Mouse (Mus musculus) lung, embryonic 14.5 days (tissue): ENCODE data around the gene Ptprs. TPM values are rescaled to one million over a fixed set of nuclear protein-coding genes. Genes with fewer than 3 reads are reported as not detected.

Experiments
- ATAC-seq: fragments of 200-750 bp; cut with Nextera tagmentation; 2 replicates; pipeline ENCODE4 v1.8.0; 2017; ENCODE audit warnings: mild to moderate bottlenecking, moderate TSS enrichment, moderate library complexity; ENCODE audit not compliant: insufficient read depth
- DNase-seq: peaks from one replicate; pipeline ENCODE4 v3.0.0-alpha.2; 2015
- H3K27ac ChIP-seq: fragments of 300-500 bp; sonication (generic); 2 replicates; pipeline ENCODE4 v1.5.1; 2014; ENCODE audit warnings: low read depth, mild to moderate bottlenecking, moderate library complexity
- H3K27me3 ChIP-seq: fragments of 300-500 bp; sonication (generic); 2 replicates; pipeline ENCODE4 v1.6.1; 2014; ENCODE audit warnings: low read length, control low read depth; ENCODE audit not compliant: insufficient read depth
- H3K36me3 ChIP-seq: fragments of 300-500 bp; sonication (generic); 2 replicates; pipeline ENCODE4 v1.6.1; 2014; ENCODE audit warnings: control low read depth; ENCODE audit not compliant: insufficient read depth
- H3K4me1 ChIP-seq: fragments of 300-500 bp; sonication (generic); 2 replicates; pipeline ENCODE4 v1.6.1; 2014; ENCODE audit warnings: antibody characterized with exemption, control low read depth; ENCODE audit not compliant: insufficient read depth
- H3K4me2 ChIP-seq: fragments of 300-500 bp; sonication (generic); 2 replicates; pipeline ENCODE4 v1.6.1; 2014; ENCODE audit warnings: mild to moderate bottlenecking
- H3K4me3 ChIP-seq: fragments of 300-500 bp; sonication (generic); 2 replicates; pipeline ENCODE4 v1.5.1; 2014; ENCODE audit warnings: low read depth, low read length
- H3K9ac ChIP-seq: fragments of 300-500 bp; sonication (generic); 2 replicates; pipeline ENCODE4 v1.6.1; 2014
- H3K9me3 ChIP-seq: fragments of 300-500 bp; sonication (generic); 2 replicates; pipeline ENCODE4 v1.6.1; 2016; ENCODE audit warnings: low read depth, low read length, control low read depth
- CTCF ChIP-seq: IDR thresholded peaks from 2 replicates; pipeline ENCODE4 v1.5.1; 2016; ENCODE audit warnings: antibody characterized with exemption, low read depth
- WGBS: fragments of 180-500 bp; shearing (Covaris S2); extraction: QIAGEN DNeasy Blood & Tissue Kit; methylation state at CpG from one replicate; pipeline ENCODE4 v1.1.7; 2014; 5-methylcytosine and 5-hydroxymethylcytosine counted together
- polyA plus RNA-seq: library from polyadenylated mRNA; unstranded; fragments of >200 nt; fragmentation: Nextera tagmentation; extraction: Ambion mirVana; gene quantifications from 2 replicates; pipeline ENCODE4 v1.2.1, GENCODE M21; 2014

The Ptprs gene
- polyA plus RNA-seq, 1 experiment from 2014 or later, result 112 TPM

GRCm38 (mm10) chr17:56425941-56426340, 50.3 kb downstream of the Ptprs start:
- peaks cover 83% of the 10 kb centered on the region for H3K36me3 ChIP-seq

DNA sequence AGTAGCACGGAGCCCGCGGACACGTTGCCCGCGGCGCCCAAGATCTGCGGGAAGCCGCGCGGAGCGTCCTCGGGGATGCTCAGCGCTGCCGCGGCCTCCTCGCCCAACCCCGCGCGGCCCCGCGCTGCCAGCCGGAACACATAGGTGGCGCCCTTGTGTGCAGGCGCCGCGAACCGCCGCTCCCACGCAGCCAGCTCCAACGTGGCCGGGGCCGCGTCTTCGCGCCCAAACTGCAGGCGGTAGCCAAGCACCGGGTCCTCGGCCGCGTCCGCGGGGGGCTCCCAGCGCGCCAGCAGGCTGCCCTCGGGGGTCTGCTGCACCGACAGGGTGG, 50.7 kb downstream of the Ptprs start:
- H3K27ac ChIP-seq, result peak overlapping the region; percentile 75
- peaks cover 6% of the 10 kb centered on the region for H3K4me1 ChIP-seq
- DNase-seq, result peak; percentile 88
- peak overlapping the region; percentile 42 for H3K4me3 ChIP-seq
- ATAC-seq, result peak; percentile 81
- peak; percentile 55 for TF ChIP-seq CTCF
- H3K9me3 ChIP-seq, result no peaks in the 10 kb centered on the region
- H3K4me2 ChIP-seq, result peak overlapping the region; percentile 73
- peak overlapping the region; percentile 57 for H3K9ac ChIP-seq
- WGBS, result 2% methylated on average over 35 of the region's 47 CpGs
- H3K36me3 ChIP-seq, result peaks cover 85% of the 10 kb centered on the region
- H3K27me3 ChIP-seq, result no peaks in the 10 kb centered on the region

More at GRCm38 (mm10) chr17:56425941-56426340, 50.3 kb downstream of the Ptprs start:
- H3K27ac ChIP-seq, result peak overlapping the region; percentile 75; the same call in 1 of the 2 replicates
- H3K4me1 ChIP-seq, result peaks cover 6% of the 10 kb centered on the region
- peak overlapping the region; percentile 73 for H3K4me2 ChIP-seq
- WGBS, result 31% methylated on average over 3 of the region's 3 CpGs
- H3K9me3 ChIP-seq, result no peaks in the 10 kb centered on the region
- H3K27me3 ChIP-seq, result no peaks in the 10 kb centered on the region
- no peak for DNase-seq
- H3K9ac ChIP-seq, result peak overlapping the region; percentile 57
- ATAC-seq, result no peak; the same call in 1 of the 2 replicates
- peak overlapping the region; percentile 42 for H3K4me3 ChIP-seq
- TF ChIP-seq CTCF, result no peak

GRCm38 (mm10) chr17:56424726-56425583, 51.3 kb downstream of the Ptprs start:
- no peak for TF ChIP-seq CTCF
- DNase-seq (peak; percentile 81), ATAC-seq (peak; percentile 81)
- H3K27ac ChIP-seq, result peak overlapping the region; percentile 75
- peaks cover 6% of the 10 kb centered on the region for H3K4me1 ChIP-seq
- no peaks in the 10 kb centered on the region for H3K9me3 ChIP-seq
- 27% methylated on average over 77 of the region's 77 CpGs for WGBS
- H3K9ac ChIP-seq, result peak overlapping the region; percentile 57
- peaks cover 90% of the 10 kb centered on the region for H3K36me3 ChIP-seq
- peak overlapping the region; percentile 42 for H3K4me3 ChIP-seq
- H3K27me3 ChIP-seq, result no peaks in the 10 kb centered on the region
- H3K4me2 ChIP-seq, result peak overlapping the region; percentile 73

DNA sequence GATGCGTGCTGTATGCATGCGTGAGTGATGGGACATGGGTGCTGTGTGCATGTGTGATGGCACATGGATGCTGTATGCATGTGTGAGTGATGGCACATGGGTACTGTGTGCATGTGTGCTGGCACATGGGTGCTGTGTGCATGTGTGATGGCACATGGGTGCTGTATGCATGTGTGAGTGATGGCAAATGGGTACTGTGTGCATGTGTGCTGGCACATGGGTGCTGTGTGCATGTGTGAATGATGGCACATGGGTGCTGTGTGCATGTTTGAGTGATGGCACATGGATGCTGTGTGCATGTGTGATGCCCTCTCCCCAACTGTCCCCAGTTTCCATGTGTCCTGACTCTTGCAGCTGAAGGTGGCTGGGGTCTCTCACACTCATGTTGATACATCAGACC, 56.3 kb downstream of the Ptprs start:
- no peak for TF ChIP-seq CTCF
- Histone ChIP-seq H3K4me1 (no peaks in the 10 kb centered on the region), H3K9ac (no peak overlapping the region), H3K27me3 (no peaks in the 10 kb centered on the region), H3K4me3 (no peak overlapping the region), H3K36me3 (peaks cover 97% of the 10 kb centered on the region), H3K9me3 (no peaks in the 10 kb centered on the region), H3K4me2 (no peak overlapping the region), H3K27ac (no peak overlapping the region)
- 92% methylated on average over 2 of the region's 2 CpGs for WGBS
- ATAC-seq (no peak), DNase-seq (no peak)

DNA sequence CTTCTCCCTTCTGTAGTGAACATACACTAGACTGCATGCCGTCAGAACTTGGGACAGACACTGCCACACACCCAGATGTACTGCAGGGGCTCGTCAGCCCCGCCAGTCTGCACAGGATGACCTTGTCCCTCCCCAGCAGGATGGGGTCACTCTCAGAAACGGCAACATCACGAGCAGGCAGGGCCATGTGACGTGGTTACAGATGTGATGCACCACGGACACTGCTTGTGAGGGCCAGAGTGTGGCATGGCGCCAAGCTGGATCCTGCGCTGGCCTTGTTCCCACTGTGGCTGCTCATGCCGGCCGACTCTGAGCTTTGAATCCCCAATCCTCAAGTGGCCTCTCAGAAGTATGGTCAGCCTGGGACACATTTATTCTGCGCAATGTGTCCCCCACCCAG, 58.0 kb downstream of the Ptprs start:
- no peak overlapping the region for H3K4me3 ChIP-seq
- no peaks in the 10 kb centered on the region for H3K4me1 ChIP-seq
- ATAC-seq, result peak; percentile 68
- no peaks in the 10 kb centered on the region for H3K27me3 ChIP-seq
- 46% methylated on average over 12 of the region's 12 CpGs for WGBS
- no peak overlapping the region for H3K4me2 ChIP-seq
- no peaks in the 10 kb centered on the region for H3K9me3 ChIP-seq
- no peak overlapping the region for H3K27ac ChIP-seq
- peaks cover 97% of the 10 kb centered on the region for H3K36me3 ChIP-seq
- peak; percentile 84 for DNase-seq
- TF ChIP-seq CTCF, result no peak
- H3K9ac ChIP-seq, result no peak overlapping the region

GRCm38 (mm10) chr17:56414785-56415184, 61.5 kb downstream of the Ptprs start:
- WGBS, result 93% methylated on average over 9 of the region's 9 CpGs
- ATAC-seq, result no peak
- H3K27me3 ChIP-seq, result no peaks in the 10 kb centered on the region
- peaks cover 95% of the 10 kb centered on the region for H3K36me3 ChIP-seq
- H3K27ac ChIP-seq, result no peak overlapping the region
- no peaks in the 10 kb centered on the region for H3K9me3 ChIP-seq
- no peak for TF ChIP-seq CTCF
- no peak for DNase-seq
- no peaks in the 10 kb centered on the region for H3K4me1 ChIP-seq
- no peak overlapping the region for H3K4me2 ChIP-seq
- H3K9ac ChIP-seq, result no peak overlapping the region
- H3K4me3 ChIP-seq, result no peak overlapping the region

GRCm38 (mm10) chr17:56413113-56413512, 63.2 kb downstream of the Ptprs start:
- Histone ChIP-seq H3K4me2 (no peak overlapping the region), H3K4me3 (no peak overlapping the region), H3K27me3 (no peaks in the 10 kb centered on the region), H3K4me1 (no peaks in the 10 kb centered on the region), H3K36me3 (peaks cover 79% of the 10 kb centered on the region), H3K9me3 (no peaks in the 10 kb centered on the region), H3K27ac (no peak overlapping the region), H3K9ac (no peak overlapping the region)
- 79% methylated on average over 13 of the region's 13 CpGs for WGBS
- ATAC-seq (no peak), DNase-seq (no peak)
- no peak for TF ChIP-seq CTCF
